Mouse (Mus musculus) lung, postnatal 4 days (tissue): Measurements from ENCODE around the gene Pknox2.
A peak's percentile ranks its signal among the peaks of the same experiment; 100 is the strongest.

Experiments used
- DNase-seq, 2 experiments: peaks; one replicate each; pipeline ENCODE4 v3.0.0; 2021

Gene Pknox2

GRCm38 (mm10) chr9:37098600-37098999 lies 48.6 kb downstream of the Pknox2 start:
- DNase-seq: no peak

GRCm38 (mm10) chr9:37094230-37094990 lies 52.8 kb downstream of the Pknox2 start:
- DNase-seq: no peak

- DNase-seq: no peak
These were observed 54.1 kb downstream of the Pknox2 start for GRCm38 (mm10) chr9:37093086-37093485.

- no peak for DNase-seq
These were observed 57.1 kb downstream of the Pknox2 start for GRCm38 (mm10) chr9:37089894-37090652.

GRCm38 (mm10) chr9:37085370-37085769 lies 61.8 kb downstream of the Pknox2 start:
- DNase-seq: peak in 1 of 2 experiments; percentile 50

DNA sequence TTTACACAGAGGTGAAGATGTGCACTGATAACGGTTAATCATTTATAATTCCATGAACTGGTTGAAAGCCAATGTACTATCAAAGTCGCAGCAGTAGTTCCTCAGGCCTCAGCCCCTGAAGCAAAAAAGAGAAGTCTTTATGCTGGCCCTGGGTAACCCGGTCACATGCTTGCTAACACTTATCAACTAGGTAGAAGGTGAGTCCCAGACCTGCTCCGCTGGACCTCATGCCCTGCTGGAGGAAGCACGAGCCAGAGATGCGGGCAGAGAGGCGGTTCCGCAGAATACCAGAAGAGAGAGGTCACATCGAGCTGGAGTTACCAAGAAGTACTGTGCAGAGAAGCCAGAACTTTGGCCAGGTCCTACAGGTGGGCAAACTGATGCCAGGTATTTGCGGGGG lies 65.0 kb downstream of the Pknox2 start:
- no peak for DNase-seq

DNA sequence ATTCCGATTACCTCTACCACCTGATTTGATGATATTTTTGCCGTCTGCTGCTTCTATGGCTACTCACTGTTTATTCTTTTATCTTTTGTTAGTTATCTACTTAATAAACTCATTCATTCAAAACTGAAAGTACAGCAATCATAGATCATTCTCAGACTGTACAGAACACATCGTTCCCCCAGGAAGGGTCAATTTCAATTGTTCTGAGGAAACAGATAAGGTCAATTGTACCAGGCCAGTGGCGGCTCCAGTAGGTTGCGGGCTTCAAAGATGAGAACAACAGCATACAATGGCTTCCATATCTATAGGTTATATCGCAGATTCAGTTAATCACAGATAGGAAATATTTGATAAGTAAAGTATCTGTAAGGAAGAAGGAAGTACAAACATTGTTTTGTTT lies 66.9 kb downstream of the Pknox2 start:
- no peak for DNase-seq

DNA sequence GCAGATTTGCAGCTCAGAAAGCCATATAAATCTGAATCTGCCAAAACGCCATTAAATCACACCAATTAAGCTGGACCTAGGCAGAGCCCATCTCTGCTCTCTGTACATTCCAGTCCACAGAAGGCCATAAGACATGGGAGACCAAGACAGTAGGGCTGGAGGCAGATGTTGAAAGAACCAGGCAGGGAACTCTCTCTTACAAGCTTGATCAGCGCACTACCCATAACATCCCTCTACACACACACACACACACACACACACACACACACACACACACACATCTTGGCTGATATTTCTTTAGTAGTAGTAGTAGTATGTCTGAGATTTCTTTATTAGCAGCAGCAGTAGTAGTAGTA lies 70.2 kb downstream of the Pknox2 start:
- DNase-seq: no peak

- DNase-seq: no peak
These were observed 70.7 kb downstream of the Pknox2 start for GRCm38 (mm10) chr9:37076386-37077062.

- DNase-seq: no peak
These were observed 71.3 kb downstream of the Pknox2 start for GRCm38 (mm10) chr9:37075903-37076302.

- DNase-seq: no peak
These were observed 77.6 kb downstream of the Pknox2 start for GRCm38 (mm10) chr9:37069391-37070312.

DNA sequence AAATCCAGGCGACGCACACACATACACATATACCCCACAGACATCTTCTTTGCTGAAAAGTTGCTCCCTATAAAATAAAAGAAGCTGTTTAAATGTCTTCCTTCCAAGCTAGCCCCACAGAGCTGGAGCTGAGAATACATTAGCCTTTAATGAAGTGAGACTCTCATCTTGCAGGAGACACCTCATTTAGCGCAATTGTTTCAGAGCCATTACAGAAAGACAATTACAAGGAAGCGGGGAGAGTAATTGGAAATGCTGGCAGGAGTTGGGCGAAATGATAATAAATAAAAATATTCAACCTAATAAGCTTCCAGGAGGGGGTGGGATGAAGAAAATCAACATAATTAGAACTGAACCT lies 79.8 kb downstream of the Pknox2 start:
- no peak for DNase-seq

DNA sequence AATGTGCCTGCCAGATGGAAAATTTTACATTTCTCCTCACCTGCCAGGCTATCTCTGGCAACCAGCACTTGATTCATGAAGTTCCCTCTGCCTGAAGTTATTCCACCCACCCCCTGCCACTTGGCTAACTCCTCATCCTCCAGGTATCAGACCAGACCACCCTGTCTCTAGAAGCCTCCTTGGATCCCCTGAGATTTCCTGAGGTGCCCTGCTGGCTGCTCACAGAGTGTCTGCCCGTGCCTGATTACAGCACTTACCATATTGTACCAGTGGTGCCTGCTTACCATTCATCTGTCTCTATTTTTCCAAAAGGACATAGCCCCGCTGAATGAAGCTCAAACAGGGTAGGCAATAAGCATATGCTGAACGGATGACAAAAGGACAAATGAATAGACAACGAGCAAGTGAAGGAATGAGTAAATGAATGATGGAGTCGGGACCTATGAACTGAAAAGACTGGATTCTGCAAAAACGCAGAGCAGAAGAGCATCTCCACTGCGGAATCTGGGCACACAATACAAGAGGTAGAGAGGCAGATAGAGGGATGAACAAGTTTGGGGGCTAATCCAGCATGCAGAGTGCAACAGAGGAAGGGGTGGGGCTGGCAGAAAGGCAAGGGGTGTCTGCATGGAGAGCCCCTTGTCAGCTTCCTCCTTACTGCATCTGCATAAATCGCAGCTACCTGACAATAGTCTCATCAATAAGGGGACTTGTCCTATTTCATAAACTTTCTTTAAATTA lies 80.3 kb downstream of the Pknox2 start:
- peak in 1 of 2 experiments; percentile 5 for DNase-seq

DNA sequence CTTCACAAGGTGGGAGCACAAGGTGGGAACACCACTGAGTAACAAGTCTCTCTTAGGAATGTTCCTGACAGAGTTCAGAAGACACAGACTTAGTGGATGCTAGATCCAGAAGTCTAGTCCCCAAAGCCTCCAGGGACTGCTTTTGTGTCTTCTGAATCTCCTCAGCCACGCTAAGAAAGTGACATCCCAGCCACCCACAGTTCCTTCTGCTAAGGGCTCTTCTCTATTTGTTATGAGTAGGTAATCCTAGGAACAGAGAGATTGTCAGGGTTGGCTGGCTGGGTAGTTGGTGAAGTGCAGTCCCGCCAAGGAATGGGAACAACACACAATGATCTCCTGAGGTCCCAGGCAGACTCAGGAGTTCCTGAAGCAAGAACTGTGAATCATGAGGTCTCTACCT lies 85.6 kb downstream of the Pknox2 start:
- DNase-seq: no peak

DNA sequence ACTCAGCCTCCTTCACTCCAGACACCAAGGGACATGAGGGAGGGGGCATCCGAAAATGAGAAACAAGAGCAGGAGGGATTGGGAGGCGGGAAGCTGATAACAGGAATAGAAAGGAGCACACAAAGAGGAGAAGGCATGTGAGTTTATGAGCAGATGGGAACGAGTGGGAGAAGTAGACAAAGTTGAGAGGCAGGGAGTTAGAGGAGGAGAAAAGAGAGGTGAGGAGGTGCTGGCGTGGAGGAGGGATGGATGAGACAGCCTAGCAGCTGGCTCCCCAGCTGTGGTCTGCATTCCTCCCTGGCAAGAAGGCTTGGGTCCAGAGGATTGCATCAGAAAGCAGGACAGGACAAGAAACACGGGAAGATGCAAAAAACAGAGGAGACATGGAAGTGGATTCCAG lies 92.5 kb downstream of the Pknox2 start:
- DNase-seq: peak; percentile 29 to 79

GRCm38 (mm10) chr9:37053601-37054512 lies 93.3 kb downstream of the Pknox2 start:
- DNase-seq: peak; percentile 70 to 92

GRCm38 (mm10) chr9:37053041-37053440 lies 94.2 kb downstream of the Pknox2 start:
- DNase-seq: peak; percentile 22 to 31

DNA sequence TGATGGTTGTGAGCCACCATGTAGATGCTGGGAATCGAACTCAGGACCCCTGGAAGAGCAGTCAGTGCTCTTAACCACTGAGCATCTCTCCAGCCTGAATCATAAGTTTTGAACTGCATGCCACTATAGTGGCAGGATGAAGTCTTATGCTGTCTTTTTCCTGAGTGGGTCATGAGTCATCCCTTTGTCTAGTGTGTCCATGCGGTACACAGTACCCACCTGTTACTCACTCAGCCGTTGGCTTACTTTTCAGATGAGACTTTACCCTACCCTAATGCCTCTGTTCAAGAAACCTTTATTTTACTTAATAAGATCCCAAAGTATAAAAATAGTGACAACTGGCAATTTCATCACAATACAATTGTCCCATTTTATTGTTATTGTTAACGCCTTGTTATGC lies 95.5 kb downstream of the Pknox2 start:
- no peak for DNase-seq

DNA sequence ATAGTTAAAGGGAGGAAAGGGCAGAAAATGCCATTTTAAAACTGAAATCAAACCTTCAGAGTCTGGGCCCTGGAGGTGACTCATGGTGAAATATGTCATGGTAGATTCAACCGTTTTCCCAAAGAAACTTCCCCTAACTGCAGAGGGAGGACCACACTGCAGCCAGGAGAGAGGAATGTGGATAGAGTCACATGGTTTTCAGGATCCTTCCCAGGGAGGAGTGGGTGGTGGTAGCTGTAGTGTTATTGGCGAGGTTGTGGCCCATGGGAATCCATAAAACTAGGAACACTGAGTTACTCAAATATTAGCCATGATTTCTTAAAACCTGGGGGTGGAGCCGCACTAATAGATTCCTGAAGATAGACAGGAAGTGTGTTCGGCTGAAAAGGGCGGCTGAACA lies 99.7 kb downstream of the Pknox2 start:
- DNase-seq: no peak

DNA sequence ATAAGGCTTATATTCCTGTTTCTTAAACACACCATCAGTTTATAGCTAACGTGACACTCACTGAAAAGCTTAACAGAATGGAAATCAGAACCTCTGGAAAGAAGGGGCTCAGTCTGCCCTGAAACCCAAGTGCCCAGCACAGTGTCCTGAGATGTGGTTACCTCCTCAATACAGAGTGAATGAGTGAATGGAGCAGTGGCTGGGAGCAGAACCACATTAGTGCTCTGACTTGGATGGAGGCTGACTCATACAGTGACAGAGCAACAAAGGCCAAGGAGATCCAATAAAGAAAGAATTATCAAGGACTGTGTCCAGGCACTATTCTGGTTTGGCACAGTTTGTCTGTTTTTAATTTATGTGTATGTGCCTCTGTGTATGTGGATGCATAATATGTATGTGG lies 101.3 kb downstream of the Pknox2 start:
- no peak for DNase-seq

- no peak for DNase-seq
These were observed 103.0 kb downstream of the Pknox2 start for GRCm38 (mm10) chr9:37044165-37044564.
